Mouse (Mus musculus): ENCODE data around the gene 4930426L09Rik. TPM values are rescaled to one million over a fixed set of nuclear protein-coding genes. Genes with fewer than 3 reads are reported as not detected.
"Not testable (repeated sequence)": the region's sequence is repeated elsewhere in the genome, so short reads cannot be mapped to it uniquely, and the experiment has no call there.

The 4930426L09Rik gene
- polyA plus RNA-seq, 1 experiment from 2014 or later = 0.42 TPM

DNA sequence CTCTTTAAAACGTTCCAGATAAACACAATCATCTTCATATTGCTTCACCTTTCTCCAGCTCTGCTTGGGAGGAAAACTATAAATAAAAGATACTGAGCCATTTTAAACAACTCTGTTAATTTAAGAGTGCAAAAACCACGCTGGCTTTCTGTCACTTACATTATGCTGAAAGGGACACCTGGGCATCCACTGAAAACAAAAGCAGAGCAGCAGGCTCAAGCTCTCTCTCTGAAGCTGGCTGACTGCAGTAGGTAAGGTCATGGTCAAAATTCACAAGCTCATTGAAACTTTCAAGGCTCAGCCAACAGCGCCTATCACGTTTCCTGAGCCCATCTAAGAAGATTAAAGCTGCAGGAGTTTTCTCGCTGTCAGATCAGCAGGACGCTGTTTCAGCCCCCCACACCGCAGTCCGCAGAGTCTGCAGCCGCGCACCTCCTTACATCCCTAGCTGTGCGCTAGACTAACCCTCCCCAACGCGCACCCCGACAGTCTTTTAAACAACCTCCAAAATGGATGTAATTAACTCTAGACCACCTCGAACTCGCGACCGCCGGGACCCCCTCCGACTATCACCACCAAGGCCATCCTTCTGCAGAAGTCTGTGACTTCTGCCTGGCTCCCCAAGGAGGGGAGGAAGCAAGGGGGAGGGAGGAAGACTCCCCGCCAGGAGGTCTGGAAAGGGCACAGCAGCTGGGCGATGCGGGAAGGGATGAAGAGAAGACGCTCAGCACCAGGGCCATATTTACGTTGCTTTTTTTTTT lies 1.5 kb upstream of the 4930426L09Rik start:
- peak overlapping the region; percentile 99 for H3K4me2 ChIP-seq (replicated peaks)
- under 1% methylated on average over 25 of the region's 25 CpGs for WGBS
- peaks cover 26% of the 10 kb centered on the region for H3K4me1 ChIP-seq
- no peak for ATAC-seq (ENCODE audit: low FRiP score, low read depth)
- no peaks in the 10 kb centered on the region for H3K36me3 ChIP-seq
- peaks cover 2% of the 10 kb centered on the region; the same call in 1 of the 2 replicates for H3K9me3 ChIP-seq
- H3K4me3 ChIP-seq = peak overlapping the region; percentile 75
- 0 out of 2 replicates have a peak, but pooled peaks cover 4% of the 10 kb centered on the region for H3K27me3 ChIP-seq
- peak overlapping the region; percentile 81 for H3K9ac ChIP-seq
- H3K27ac ChIP-seq = no peak overlapping the region

DNA sequence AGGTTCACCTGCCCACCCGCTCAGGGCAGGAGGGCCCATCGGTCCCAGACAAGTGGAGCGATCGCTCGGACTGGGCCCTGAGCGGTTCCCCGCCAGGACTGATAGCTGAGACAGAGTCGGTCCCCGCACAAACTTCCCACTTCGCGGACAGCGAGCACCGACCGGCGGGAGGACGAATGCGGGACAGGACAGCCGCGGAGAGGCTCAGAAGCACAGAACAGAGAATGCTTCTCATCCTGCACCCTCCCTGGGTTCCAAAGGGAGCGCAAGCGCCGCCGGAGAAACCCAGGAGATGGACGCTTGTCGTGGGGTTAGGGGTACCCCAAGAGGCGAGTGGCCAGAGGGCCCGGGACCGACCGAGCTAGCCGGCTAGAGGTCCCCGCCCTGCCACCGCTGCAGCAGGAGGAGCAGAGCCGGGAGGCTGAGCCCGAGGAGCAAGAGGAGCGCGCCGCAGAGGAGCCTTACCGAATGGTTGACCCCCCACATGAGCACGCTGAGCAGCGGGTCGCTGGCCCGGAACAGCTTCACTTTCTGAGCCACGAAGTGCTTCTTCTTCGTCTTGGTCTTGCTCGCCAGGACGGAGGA lies 664 bp upstream of the 4930426L09Rik start:
- H3K4me2 ChIP-seq (replicated peaks) = peak overlapping the region; percentile 99
- peak overlapping the region; percentile 83 for H3K27ac ChIP-seq
- under 1% methylated on average over 46 of the region's 46 CpGs for WGBS
- H3K4me1 ChIP-seq = peaks cover 26% of the 10 kb centered on the region
- H3K27me3 ChIP-seq = 0 out of 2 replicates have a peak, but pooled peaks cover 4% of the 10 kb centered on the region
- no peaks in the 10 kb centered on the region for H3K9me3 ChIP-seq
- H3K4me3 ChIP-seq = peak overlapping the region; percentile 75
- peak; percentile 62 for ATAC-seq (ENCODE audit: low FRiP score, low read depth)
- peak overlapping the region; percentile 81 for H3K9ac ChIP-seq
- H3K36me3 ChIP-seq = no peaks in the 10 kb centered on the region

DNA sequence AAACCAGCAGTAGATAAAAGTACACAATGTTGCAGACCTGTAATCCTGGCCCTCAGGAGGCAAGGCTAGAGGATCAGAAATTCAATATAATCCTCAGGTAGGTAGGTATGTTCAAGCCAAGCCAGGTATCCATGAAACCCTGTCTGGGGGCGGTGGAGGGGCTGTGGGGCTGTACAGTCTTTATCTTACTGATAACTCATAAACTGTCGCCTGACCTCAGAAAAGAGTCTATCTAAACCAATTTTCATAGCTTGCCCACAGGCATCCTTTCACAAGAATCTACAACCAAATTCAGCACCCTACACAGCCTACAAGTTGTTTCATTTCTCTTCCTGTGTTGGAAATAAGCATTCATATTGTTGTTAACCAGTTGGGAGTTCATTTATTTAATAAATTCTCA lies 1.3 kb downstream of the 4930426L09Rik start:
- Histone ChIP-seq H3K4me2 (replicated peaks) (no peak overlapping the region), H3K36me3 (no peaks in the 10 kb centered on the region), H3K27me3 (0 out of 2 replicates have a peak, but pooled peaks cover 4% of the 10 kb centered on the region), H3K9me3 (no peaks in the 10 kb centered on the region), H3K4me1 (peaks cover 21% of the 10 kb centered on the region), H3K4me3 (no peak overlapping the region), H3K27ac (no peak overlapping the region), H3K9ac (no peak overlapping the region)
- WGBS = 90% methylated on average over 2 of the region's 2 CpGs
- ATAC-seq (ENCODE audit: low FRiP score, low read depth) = no peak

DNA sequence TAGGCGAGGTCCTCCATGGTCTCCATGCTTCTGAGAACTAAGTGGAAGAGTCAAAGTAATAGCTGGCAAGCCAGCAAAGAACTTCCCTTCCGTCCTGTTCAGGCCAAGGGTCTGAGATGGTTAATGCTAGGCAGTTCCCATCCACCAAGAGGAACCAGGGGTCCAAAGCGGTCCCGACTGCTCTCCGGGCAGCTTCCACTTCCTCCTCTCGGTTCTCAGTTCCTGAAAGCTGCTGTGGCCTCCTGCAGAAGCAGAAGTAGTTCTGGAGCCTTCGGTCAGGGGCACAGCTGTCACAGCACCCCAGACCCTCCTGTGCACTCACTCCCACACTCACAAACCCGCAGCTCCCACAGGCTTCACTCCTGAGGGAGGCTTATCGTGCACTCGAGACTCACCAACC lies 6.7 kb downstream of the 4930426L09Rik start:
- WGBS = 73% methylated on average over 10 of the region's 10 CpGs
- Histone ChIP-seq H3K27ac (no peak overlapping the region), H3K4me3 (no peak overlapping the region), H3K9me3 (no peaks in the 10 kb centered on the region), H3K4me1 (0 out of 2 replicates have a peak, but pooled peaks cover 2% of the 10 kb centered on the region), H3K9ac (no peak overlapping the region), H3K36me3 (no peaks in the 10 kb centered on the region), H3K27me3 (no peaks in the 10 kb centered on the region), H3K4me2 (replicated peaks) (no peak overlapping the region)
- ATAC-seq (ENCODE audit: low FRiP score, low read depth) = no peak

DNA sequence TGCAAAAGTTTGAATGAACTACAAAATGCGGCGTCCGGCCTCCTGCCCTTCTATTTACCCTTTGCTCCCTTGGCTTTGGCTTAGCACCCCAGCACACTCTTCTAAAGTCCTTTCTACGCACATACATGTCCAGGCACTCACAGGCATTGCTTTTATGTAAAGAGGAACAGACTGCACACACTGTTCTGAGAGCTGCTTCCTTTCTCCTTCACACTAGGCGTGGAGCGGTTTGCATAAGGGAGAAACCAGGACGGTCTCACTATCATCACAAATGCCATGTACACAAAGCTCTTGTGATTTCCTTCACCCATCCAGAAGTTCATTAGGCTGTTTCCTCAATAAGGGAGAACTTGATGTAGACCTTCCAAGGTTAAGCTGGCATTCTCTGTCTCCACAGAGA lies 8.0 kb downstream of the 4930426L09Rik start:
- no peak for ATAC-seq (ENCODE audit: low FRiP score, low read depth)
- Histone ChIP-seq H3K36me3 (no peaks in the 10 kb centered on the region), H3K4me3 (no peak overlapping the region), H3K27me3 (no peaks in the 10 kb centered on the region), H3K4me2 (replicated peaks) (no peak overlapping the region), H3K9me3 (no peaks in the 10 kb centered on the region), H3K27ac (no peak overlapping the region), H3K4me1 (0 out of 2 replicates have a peak, but pooled peaks cover 2% of the 10 kb centered on the region), H3K9ac (no peak overlapping the region)
- WGBS = 86% methylated on average over 7 of the region's 7 CpGs

DNA sequence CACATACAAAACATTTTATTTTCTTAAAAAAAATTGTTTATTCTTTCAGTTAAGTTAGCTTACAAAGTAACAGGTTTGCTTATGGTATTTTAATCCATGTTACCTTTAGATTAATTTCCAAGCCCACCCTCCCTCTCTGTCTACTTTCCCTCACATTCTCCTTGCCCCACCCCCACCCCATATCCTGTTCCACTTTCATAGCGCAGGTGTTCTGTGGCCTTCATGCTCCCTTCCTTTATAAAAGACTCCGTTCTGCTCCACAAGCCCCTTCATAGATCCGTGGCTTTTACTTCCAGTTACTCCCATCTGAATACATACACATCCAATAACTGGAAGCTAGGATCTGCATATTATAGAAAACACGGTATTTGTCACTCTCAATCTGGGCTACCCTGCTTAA lies 9.4 kb downstream of the 4930426L09Rik start:
- 0 out of 2 replicates have a peak, but pooled peaks cover 2% of the 10 kb centered on the region for H3K4me1 ChIP-seq
- no peak overlapping the region for H3K27ac ChIP-seq
- H3K4me2 ChIP-seq (replicated peaks) = no peak overlapping the region
- no peaks in the 10 kb centered on the region for H3K27me3 ChIP-seq
- no peak overlapping the region for H3K4me3 ChIP-seq
- H3K9me3 ChIP-seq = no peaks in the 10 kb centered on the region
- no peak overlapping the region for H3K9ac ChIP-seq
- H3K36me3 ChIP-seq = no peaks in the 10 kb centered on the region
- ATAC-seq (ENCODE audit: low FRiP score, low read depth) = no peak
- 48% methylated on average over 4 of the region's 4 CpGs for WGBS

DNA sequence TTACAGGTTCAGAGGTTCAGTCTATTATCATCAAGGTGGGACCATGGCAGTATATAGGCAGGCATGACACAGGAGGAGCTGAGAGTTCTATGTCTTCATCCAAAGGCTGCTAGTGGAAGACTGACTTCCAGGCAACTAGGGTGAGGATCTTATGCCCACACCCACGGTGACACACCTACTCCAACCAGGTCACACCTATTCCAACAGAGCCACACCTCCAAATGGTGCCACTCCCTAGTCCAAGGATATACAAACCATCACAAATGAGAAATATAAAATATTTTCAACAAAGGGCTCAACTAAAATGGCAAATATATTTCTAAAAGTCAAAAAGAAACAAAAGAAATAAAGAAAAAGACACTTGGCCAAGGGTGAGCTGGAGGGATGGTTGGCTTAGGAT lies 12.4 kb downstream of the 4930426L09Rik start:
- H3K4me2 ChIP-seq (replicated peaks); ATAC-seq (ENCODE audit: low FRiP score, low read depth); H3K27me3 ChIP-seq; H3K9me3 ChIP-seq; H3K36me3 ChIP-seq; H3K27ac ChIP-seq; H3K9ac ChIP-seq; H3K4me1 ChIP-seq; H3K4me3 ChIP-seq: not testable (repeated sequence)
- 67% methylated on average over 1 of the region's 1 CpGs for WGBS

DNA sequence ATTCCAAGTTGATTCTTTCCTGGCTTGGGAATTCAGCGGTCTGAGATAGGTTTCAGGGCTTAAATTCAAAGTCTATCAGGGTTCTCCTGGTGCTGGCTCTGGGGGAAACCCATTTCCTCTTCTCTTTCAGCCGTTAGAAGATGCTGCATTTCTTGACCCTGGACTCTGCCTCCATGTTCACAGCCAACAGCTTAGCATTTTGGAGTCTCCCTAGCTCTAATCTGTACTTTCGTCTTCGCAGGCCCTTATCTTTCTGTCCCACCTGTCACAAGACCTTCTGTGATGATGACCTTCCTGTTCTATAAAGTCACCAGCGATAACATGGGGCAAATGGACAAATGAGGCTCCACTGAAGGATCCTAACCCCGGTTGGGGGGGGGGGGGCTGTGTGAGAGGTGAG lies 13.3 kb downstream of the 4930426L09Rik start:
- Histone ChIP-seq H3K4me1 (0 out of 2 replicates have a peak, but pooled peaks cover 2% of the 10 kb centered on the region), H3K27ac (no peak overlapping the region), H3K4me3 (no peak overlapping the region), H3K9me3 (no peaks in the 10 kb centered on the region), H3K4me2 (replicated peaks) (no peak overlapping the region), H3K27me3 (no peaks in the 10 kb centered on the region), H3K9ac (no peak overlapping the region), H3K36me3 (no peaks in the 10 kb centered on the region)
- no peak for ATAC-seq (ENCODE audit: low FRiP score, low read depth)
- 87% methylated on average over 6 of the region's 6 CpGs for WGBS

DNA sequence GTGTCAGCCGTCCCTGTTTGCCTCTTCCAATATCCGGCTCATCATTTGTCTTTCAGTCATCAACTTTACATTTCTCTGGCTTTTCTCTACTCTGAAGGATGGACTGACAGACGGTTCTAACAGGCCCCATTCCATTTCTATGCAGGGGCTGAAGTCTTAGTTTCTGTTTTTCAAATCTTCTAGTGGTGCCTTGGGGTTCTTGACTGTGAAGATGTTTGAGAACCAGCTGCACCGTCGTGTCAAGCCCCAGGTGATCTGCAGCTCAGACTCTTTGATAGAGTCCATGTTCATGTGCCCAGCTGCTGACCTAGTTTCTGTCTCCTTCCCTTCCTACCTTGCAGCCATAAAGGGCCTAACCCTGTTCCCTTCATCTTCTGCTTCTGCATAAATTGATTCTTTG lies 18.2 kb downstream of the 4930426L09Rik start:
- ATAC-seq (ENCODE audit: low FRiP score, low read depth) = no peak
- no peak overlapping the region for H3K9ac ChIP-seq
- H3K9me3 ChIP-seq = no peaks in the 10 kb centered on the region
- H3K4me1 ChIP-seq = no peaks in the 10 kb centered on the region
- no peak overlapping the region for H3K4me2 ChIP-seq (replicated peaks)
- H3K27ac ChIP-seq = no peak overlapping the region
- no peak overlapping the region for H3K4me3 ChIP-seq
- 84% methylated on average over 5 of the region's 5 CpGs for WGBS
- no peaks in the 10 kb centered on the region for H3K36me3 ChIP-seq
- no peaks in the 10 kb centered on the region for H3K27me3 ChIP-seq

- Histone ChIP-seq H3K36me3 (no peaks in the 10 kb centered on the region), H3K9ac (no peak overlapping the region), H3K4me1 (no peaks in the 10 kb centered on the region), H3K9me3 (no peaks in the 10 kb centered on the region), H3K4me3 (no peak overlapping the region), H3K27ac (no peak overlapping the region), H3K27me3 (no peaks in the 10 kb centered on the region), H3K4me2 (replicated peaks) (no peak overlapping the region)
- ATAC-seq (ENCODE audit: low FRiP score, low read depth) = no peak
- WGBS = 79% methylated on average over 1 of the region's 1 CpGs
Observed at GRCm38 (mm10) chr2:19016839-19017238, 18.7 kb downstream of the 4930426L09Rik start.

DNA sequence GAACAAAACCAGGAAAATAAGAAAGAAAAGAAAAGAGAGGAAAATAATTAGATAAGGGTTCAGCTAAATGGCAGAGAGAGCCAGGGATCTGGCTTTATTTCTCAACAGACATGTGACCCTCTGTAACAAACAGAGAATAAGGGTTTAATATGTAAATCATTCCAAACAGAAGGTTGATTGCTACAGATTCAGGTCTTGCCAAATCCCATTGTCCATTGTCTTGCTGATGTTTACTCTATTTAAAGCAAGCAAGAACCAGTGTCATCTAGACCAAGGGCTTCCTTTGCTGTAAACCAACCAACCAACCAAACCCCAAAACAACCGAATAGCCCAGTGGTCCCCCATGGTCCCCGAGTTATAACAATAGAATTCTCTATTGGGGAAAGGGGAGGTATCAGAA lies 19.9 kb downstream of the 4930426L09Rik start:
- Histone ChIP-seq H3K27me3 (no peaks in the 10 kb centered on the region), H3K4me1 (no peaks in the 10 kb centered on the region), H3K36me3 (no peaks in the 10 kb centered on the region), H3K9me3 (no peaks in the 10 kb centered on the region), H3K4me3 (no peak overlapping the region), H3K9ac (no peak overlapping the region), H3K27ac (no peak overlapping the region), H3K4me2 (replicated peaks) (no peak overlapping the region)
- 73% methylated on average over 2 of the region's 2 CpGs for WGBS
- ATAC-seq (ENCODE audit: low FRiP score, low read depth) = no peak

DNA sequence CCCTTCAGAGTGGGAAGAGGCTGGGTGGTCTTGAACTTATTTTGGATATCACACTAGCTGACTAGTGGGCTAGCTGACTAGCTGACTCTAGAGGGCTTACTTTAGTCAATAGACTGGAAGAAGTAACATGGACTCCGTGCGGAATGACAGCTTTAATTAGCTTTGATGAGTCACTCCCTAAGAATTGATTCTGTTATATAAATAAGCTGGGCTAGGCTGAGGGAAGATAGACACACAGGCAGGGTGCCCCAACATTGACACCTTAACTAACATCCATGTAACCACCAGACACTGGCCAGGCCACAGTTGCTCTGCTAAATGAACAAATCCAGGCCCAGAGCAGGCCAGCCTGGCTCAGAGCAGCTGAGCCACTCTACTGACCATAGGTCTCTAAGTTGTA lies 26.7 kb downstream of the 4930426L09Rik start:
- no peak for ATAC-seq (ENCODE audit: low FRiP score, low read depth)
- H3K4me1 ChIP-seq = no peaks in the 10 kb centered on the region
- 84% methylated on average over 2 of the region's 2 CpGs for WGBS
- H3K9me3 ChIP-seq = no peaks in the 10 kb centered on the region
- H3K4me3 ChIP-seq = no peak overlapping the region
- no peak overlapping the region for H3K9ac ChIP-seq
- no peak overlapping the region for H3K27ac ChIP-seq
- no peaks in the 10 kb centered on the region for H3K27me3 ChIP-seq
- H3K36me3 ChIP-seq = no peaks in the 10 kb centered on the region
- no peak overlapping the region for H3K4me2 ChIP-seq (replicated peaks)

All from limb, embryonic 13.5 days (tissue).